Mouse (Mus musculus) hindbrain, embryonic 15.5 days (tissue): ENCODE measurements at regions not wholly inside any gene's neighbourhood (a gene's known extent, or its start where the extent isn't known, plus 50 kb on each side); places are given as distances from the start of the nearest gene placed in this dataset.

Experiments
- ATAC-seq: fragments of 200-750 bp; cut with Nextera tagmentation; 2 replicates; pipeline ENCODE4 v1.8.0; 2017; ENCODE audit warnings: low read depth, moderate number of reproducible peaks, moderate TSS enrichment; ENCODE audit not compliant: low FRiP score
- H3K27ac ChIP-seq: fragments of 300-500 bp; sonication (generic); replicated peaks from 2 replicates; pipeline ENCODE4 v1.5.1; 2015; ENCODE audit warnings: mild to moderate bottlenecking, inconsistent platforms
- H3K27me3 ChIP-seq: fragments of 300-500 bp; sonication (generic); 2 replicates; pipeline ENCODE4 v1.6.1; 2015; ENCODE audit warnings: control low read depth, inconsistent platforms
- H3K36me3 ChIP-seq: fragments of 300-500 bp; sonication (generic); 2 replicates; pipeline ENCODE4 v1.6.1; 2015; ENCODE audit warnings: control low read depth, inconsistent platforms
- H3K4me1 ChIP-seq: fragments of 300-500 bp; sonication (generic); replicated peaks from 2 replicates; pipeline ENCODE4 v1.6.1; 2015; ENCODE audit warnings: control low read depth, inconsistent platforms
- H3K4me2 ChIP-seq: fragments of 300-500 bp; sonication (generic); 2 replicates; pipeline ENCODE4 v1.6.1; 2015; ENCODE audit warnings: moderate library complexity, mild to moderate bottlenecking, inconsistent platforms
- H3K4me3 ChIP-seq: fragments of 300-500 bp; sonication (generic); 2 replicates; pipeline ENCODE4 v1.5.1; 2015; ENCODE audit warnings: mild to moderate bottlenecking, inconsistent platforms
- H3K9ac ChIP-seq: fragments of 300-500 bp; sonication (generic); 2 replicates; pipeline ENCODE4 v1.6.1; 2015; ENCODE audit warnings: inconsistent platforms
- H3K9me3 ChIP-seq: fragments of 300-500 bp; sonication (generic); 2 replicates; pipeline ENCODE4 v1.6.1; 2016; ENCODE audit warnings: control low read depth, inconsistent platforms
- WGBS: fragments of 180-500 bp; shearing (Covaris S2); methylation state at CpG from one replicate; pipeline ENCODE4 v1.1.7; 2015; 5-methylcytosine and 5-hydroxymethylcytosine counted together

- H3K27ac ChIP-seq, result no peak overlapping the region
- H3K4me2 ChIP-seq, result no peak overlapping the region
- no peak overlapping the region for H3K4me3 ChIP-seq
- no peak for ATAC-seq
- H3K4me1 ChIP-seq, result no peaks in the 10 kb centered on the region
- H3K27me3 ChIP-seq, result no peaks in the 10 kb centered on the region
- no peaks in the 10 kb centered on the region for H3K36me3 ChIP-seq
- no peaks in the 10 kb centered on the region for H3K9me3 ChIP-seq
- WGBS, result 74% methylated on average over 2 of the region's 2 CpGs
- H3K9ac ChIP-seq, result no peak overlapping the region
These were observed 87.6 kb downstream of the Serpinb8 start for GRCm38 (mm10) chr1:107677404-107677803.

GRCm38 (mm10) chr1:107696858-107697257 lies 107.1 kb downstream of the Serpinb8 start:
- H3K36me3 ChIP-seq, result no peaks in the 10 kb centered on the region
- no peaks in the 10 kb centered on the region for H3K4me1 ChIP-seq
- no peak overlapping the region for H3K4me3 ChIP-seq
- no peak overlapping the region for H3K9ac ChIP-seq
- no peak for ATAC-seq
- H3K4me2 ChIP-seq, result no peak overlapping the region
- H3K27me3 ChIP-seq, result no peaks in the 10 kb centered on the region
- no peaks in the 10 kb centered on the region for H3K9me3 ChIP-seq
- no peak overlapping the region for H3K27ac ChIP-seq
- WGBS, result 11% methylated on average over 2 of the region's 2 CpGs

GRCm38 (mm10) chr1:107706108-107706548 lies 116.3 kb downstream of the Serpinb8 start:
- H3K9ac ChIP-seq, result no peak overlapping the region
- H3K4me3 ChIP-seq, result no peak overlapping the region
- no peak for ATAC-seq
- no peaks in the 10 kb centered on the region for H3K27me3 ChIP-seq
- no peak overlapping the region for H3K27ac ChIP-seq
- H3K9me3 ChIP-seq, result no peaks in the 10 kb centered on the region
- no peaks in the 10 kb centered on the region for H3K36me3 ChIP-seq
- H3K4me2 ChIP-seq, result no peak overlapping the region
- no peaks in the 10 kb centered on the region for H3K4me1 ChIP-seq

- no peaks in the 10 kb centered on the region for H3K27me3 ChIP-seq
- no peak overlapping the region for H3K27ac ChIP-seq
- H3K9ac ChIP-seq, result no peak overlapping the region
- no peak overlapping the region for H3K4me3 ChIP-seq
- 93% methylated on average over 5 of the region's 5 CpGs for WGBS
- ATAC-seq, result no peak
- H3K4me2 ChIP-seq, result no peak overlapping the region
- H3K9me3 ChIP-seq, result no peaks in the 10 kb centered on the region
- no peaks in the 10 kb centered on the region for H3K4me1 ChIP-seq
- H3K36me3 ChIP-seq, result no peaks in the 10 kb centered on the region
These were observed 118.8 kb downstream of the Serpinb8 start for GRCm38 (mm10) chr1:107708601-107709000.

GRCm38 (mm10) chr1:107714869-107715268 lies 125.1 kb downstream of the Serpinb8 start:
- no peak overlapping the region for H3K9ac ChIP-seq
- H3K4me1 ChIP-seq, result no peaks in the 10 kb centered on the region
- ATAC-seq, result no peak
- 86% methylated on average over 1 of the region's 1 CpGs for WGBS
- H3K36me3 ChIP-seq, result no peaks in the 10 kb centered on the region
- no peak overlapping the region for H3K4me2 ChIP-seq
- H3K27me3 ChIP-seq, result no peaks in the 10 kb centered on the region
- no peak overlapping the region for H3K4me3 ChIP-seq
- H3K9me3 ChIP-seq, result no peaks in the 10 kb centered on the region
- no peak overlapping the region for H3K27ac ChIP-seq

GRCm38 (mm10) chr1:107719304-107719703 lies 129.5 kb downstream of the Serpinb8 start:
- H3K36me3 ChIP-seq, result no peaks in the 10 kb centered on the region
- H3K9me3 ChIP-seq, result no peaks in the 10 kb centered on the region
- no peaks in the 10 kb centered on the region for H3K27me3 ChIP-seq
- no peak overlapping the region for H3K27ac ChIP-seq
- no peak overlapping the region for H3K9ac ChIP-seq
- H3K4me3 ChIP-seq, result no peak overlapping the region
- ATAC-seq, result no peak
- H3K4me1 ChIP-seq, result no peaks in the 10 kb centered on the region
- no peak overlapping the region for H3K4me2 ChIP-seq
- WGBS, result 71% methylated on average over 5 of the region's 5 CpGs

- 71% methylated on average over 11 of the region's 11 CpGs for WGBS
- Histone ChIP-seq H3K27me3 (no peaks in the 10 kb centered on the region), H3K27ac (no peak overlapping the region), H3K4me1 (no peaks in the 10 kb centered on the region), H3K9ac (no peak overlapping the region), H3K9me3 (no peaks in the 10 kb centered on the region), H3K36me3 (no peaks in the 10 kb centered on the region), H3K4me2 (no peak overlapping the region), H3K4me3 (no peak overlapping the region)
- ATAC-seq, result no peak
These were observed 138.5 kb downstream of the Serpinb8 start for GRCm38 (mm10) chr1:107728113-107728839.

- no peak overlapping the region for H3K9ac ChIP-seq
- H3K4me2 ChIP-seq, result no peak overlapping the region
- H3K4me1 ChIP-seq, result no peaks in the 10 kb centered on the region
- no peak overlapping the region for H3K4me3 ChIP-seq
- no peaks in the 10 kb centered on the region for H3K9me3 ChIP-seq
- ATAC-seq, result no peak
- no peaks in the 10 kb centered on the region for H3K27me3 ChIP-seq
- WGBS, result 95% methylated on average over 1 of the region's 1 CpGs
- no peak overlapping the region for H3K27ac ChIP-seq
- H3K36me3 ChIP-seq, result no peaks in the 10 kb centered on the region
These were observed 175.5 kb downstream of the Serpinb8 start for GRCm38 (mm10) chr1:107765307-107765706.

- Histone ChIP-seq H3K4me1 (no peaks in the 10 kb centered on the region), H3K4me2 (no peak overlapping the region), H3K9me3 (no peaks in the 10 kb centered on the region), H3K4me3 (no peak overlapping the region), H3K27ac (no peak overlapping the region), H3K36me3 (no peaks in the 10 kb centered on the region), H3K9ac (no peak overlapping the region), H3K27me3 (no peaks in the 10 kb centered on the region)
- WGBS, result 70% methylated on average over 4 of the region's 4 CpGs
- ATAC-seq, result no peak
These were observed 177.6 kb downstream of the Serpinb8 start for GRCm38 (mm10) chr1:107767198-107767947.

- 81% methylated on average over 2 of the region's 2 CpGs for WGBS
- no peaks in the 10 kb centered on the region for H3K9me3 ChIP-seq
- no peak overlapping the region for H3K27ac ChIP-seq
- H3K4me2 ChIP-seq, result no peak overlapping the region
- H3K36me3 ChIP-seq, result no peaks in the 10 kb centered on the region
- no peak for ATAC-seq
- no peak overlapping the region for H3K4me3 ChIP-seq
- H3K9ac ChIP-seq, result no peak overlapping the region
- H3K4me1 ChIP-seq, result no peaks in the 10 kb centered on the region
- H3K27me3 ChIP-seq, result no peaks in the 10 kb centered on the region
These were observed 183.2 kb downstream of the Serpinb8 start for GRCm38 (mm10) chr1:107772967-107773366.

- WGBS, result 70% methylated on average over 5 of the region's 5 CpGs
- no peak overlapping the region for H3K27ac ChIP-seq
- no peaks in the 10 kb centered on the region for H3K9me3 ChIP-seq
- no peaks in the 10 kb centered on the region for H3K36me3 ChIP-seq
- H3K4me1 ChIP-seq, result no peaks in the 10 kb centered on the region
- H3K27me3 ChIP-seq, result no peaks in the 10 kb centered on the region
- no peak overlapping the region for H3K4me2 ChIP-seq
- no peak for ATAC-seq
- no peak overlapping the region for H3K4me3 ChIP-seq
- H3K9ac ChIP-seq, result no peak overlapping the region
These were observed 193.3 kb downstream of the Serpinb8 start for GRCm38 (mm10) chr1:107783079-107783478.

- Histone ChIP-seq H3K4me3 (no peak overlapping the region), H3K36me3 (no peaks in the 10 kb centered on the region), H3K4me2 (no peak overlapping the region), H3K27me3 (no peaks in the 10 kb centered on the region), H3K27ac (no peak overlapping the region), H3K9me3 (no peaks in the 10 kb centered on the region), H3K4me1 (no peaks in the 10 kb centered on the region), H3K9ac (no peak overlapping the region)
- no peak for ATAC-seq
- WGBS, result 89% methylated on average over 5 of the region's 5 CpGs
These were observed 216.0 kb downstream of the Serpinb8 start for GRCm38 (mm10) chr1:107805823-107806222.
